Mouse (Mus musculus): ENCODE data around the gene Fam57a.

- TF ChIP-seq CTCF (IDR thresholded peaks at IDR 0.05; ENCODE audit: low read depth), result no peak
- TF ChIP-seq EP300 (IDR thresholded peaks at IDR 0.05; ENCODE audit: low read depth), result no peak
These were observed 81.0 kb downstream of the Fam57a start for GRCm38 (mm10) chr11:76260208-76261050.

Measured in liver, embryonic 14.5 days (tissue).